In genomic region chr3:53656328-53656877, GRCm38 (mm10) we compare ENCODE assay signal across 9 mouse cellular contexts. TPM values are rescaled to one million over a fixed set of nuclear protein-coding genes. Genes with fewer than 3 reads are reported as not detected.
DNase-seq lines count a peak whose midpoint lies in the region; ATAC-seq and TF ChIP-seq lines count a peak whose summit lies in the region.
"Had no signal": no experiment of that assay in that cellular context is flagged by ENCODE, and none has a peak within 500 bp of the region (broad histone marks: within the 10 kb centered on the region; RNA-seq: fewer than 3 reads in every experiment).

No protein-coding gene starts in this region.

- peak overlapping the region; percentile 64 to 75 for H3K4me3 ChIP-seq in ES-E14 (ENCODE audit: insufficient read depth in 1 of 2, low read depth in 1 of 2, low read length in 2 of 2, poor library complexity in 1 of 2, severe bottlenecking in 1 of 2)
- peak overlapping the region; percentile 52 for H3K4me3 ChIP-seq in forebrain, embryonic 14.5 days (ENCODE audit: low read depth, low read length)
- H3K4me3 ChIP-seq in liver, embryonic 11.5 days (ENCODE audit: low read depth, low read length): peak overlapping the region; percentile 47
- peak overlapping the region; percentile 52 for H3K4me3 ChIP-seq in neural tube, embryonic 14.5 days (ENCODE audit: low read depth, low read length)

- H3K4me1 ChIP-seq in ES-E14 (ENCODE audit: control insufficient read depth in 2 of 2, insufficient read depth in 2 of 2, low read length in 2 of 2, poor library complexity in 1 of 2): no peaks in the 10 kb centered on the region
- H3K4me1 ChIP-seq in forebrain, embryonic 14.5 days (ENCODE audit: control insufficient read depth, insufficient read depth, low read length): peaks cover 12% of the 10 kb centered on the region
- no peaks in the 10 kb centered on the region for H3K4me1 ChIP-seq in liver, embryonic 11.5 days (replicated peaks; ENCODE audit: control insufficient read depth, insufficient read depth, low read length)
- peaks cover 18% of the 10 kb centered on the region for H3K4me1 ChIP-seq in neural tube, embryonic 14.5 days (ENCODE audit: control insufficient read depth, insufficient read depth, low read length)

- H3K4me2 ChIP-seq in forebrain, embryonic 14.5 days (ENCODE audit: low read length): peak overlapping the region; percentile 100
- peak overlapping the region; percentile 71 for H3K4me2 ChIP-seq in liver, embryonic 11.5 days
- peak overlapping the region; percentile 100 for H3K4me2 ChIP-seq in neural tube, embryonic 14.5 days (ENCODE audit: low read depth, low read length)

- under 1% methylated on average over 42 of the region's 42 CpGs for WGBS in forebrain, embryonic 14.5 days
- WGBS in liver, embryonic 11.5 days: 3% methylated on average over 42 of the region's 42 CpGs
- under 1% methylated on average over 42 of the region's 42 CpGs for WGBS in neural tube, embryonic 14.5 days

- DNase-seq in gastrocnemius, postnatal 25 days: peak; percentile 5
- no peak for DNase-seq in gastrocnemius, adult 8-10 months (ENCODE audit: low spot score in 2 of 2)
- DNase-seq in ES-E14 (ENCODE audit: low read depth, low spot score): no peak
- DNase-seq in forebrain, embryonic 14.5 days (ENCODE audit: low spot score): no peak
- no peak for DNase-seq in liver, embryonic 11.5 days (ENCODE audit: low spot score)
- DNase-seq in urinary bladder, postnatal 36 days (ENCODE audit: low spot score in 2 of 2): no peak
- DNase-seq in frontal cortex, postnatal 36 days (ENCODE audit: low spot score in 2 of 2): no peak

- in situ Hi-C loops in ES-E14 (cut with MboI; ENCODE audit: low sequenced_read_pairs in 2 of 2, unreplicated experiment in 2 of 2): no loop called here

- H3K36me3 ChIP-seq in ES-E14 (ENCODE audit: control insufficient read depth, insufficient read depth, low read length, poor library complexity, severe bottlenecking): peaks cover 6% of the 10 kb centered on the region; the same call in 1 of the 2 replicates
- H3K36me3 ChIP-seq in forebrain, embryonic 14.5 days (ENCODE audit: control insufficient read depth, insufficient read depth, low read length): no peaks in the 10 kb centered on the region
- H3K36me3 ChIP-seq in liver, embryonic 11.5 days (ENCODE audit: control insufficient read depth, insufficient read depth, low read length): peaks cover 6% of the 10 kb centered on the region; the same call in 1 of the 2 replicates
- H3K36me3 ChIP-seq in neural tube, embryonic 14.5 days (ENCODE audit: control insufficient read depth, insufficient read depth, low read length): no peaks in the 10 kb centered on the region

- no peak overlapping the region for H3K27ac ChIP-seq in ES-E14 (ENCODE audit: insufficient read depth, low read depth, low read length, poor library complexity, severe bottlenecking)
- H3K27ac ChIP-seq in forebrain, embryonic 14.5 days (ENCODE audit: low read depth, low read length): no peak overlapping the region
- H3K27ac ChIP-seq in liver, embryonic 11.5 days (ENCODE audit: low read depth, low read length): no peak overlapping the region
- H3K27ac ChIP-seq in neural tube, embryonic 14.5 days (ENCODE audit: low read depth, low read length): no peak overlapping the region

- H3K9me3 ChIP-seq in ES-E14 (ENCODE audit: control insufficient read depth, insufficient read depth, low read depth, low read length): no peaks in the 10 kb centered on the region
- H3K9me3 ChIP-seq in forebrain, embryonic 14.5 days (replicated peaks; ENCODE audit: control insufficient read depth, low read length): peaks cover 5% of the 10 kb centered on the region; the same call in 1 of the 2 replicates
- H3K9me3 ChIP-seq in liver, embryonic 11.5 days (ENCODE audit: control insufficient read depth, low read length): peaks cover 10% of the 10 kb centered on the region; the same call in 1 of the 2 replicates
- H3K9me3 ChIP-seq in neural tube, embryonic 14.5 days (ENCODE audit: control insufficient read depth, low read length): no peaks in the 10 kb centered on the region

- peak overlapping the region; percentile 42; the same call in 1 of the 2 replicates for H3K9ac ChIP-seq in ES-E14 (ENCODE audit: insufficient read depth, low read depth, low read length, poor library complexity, severe bottlenecking)
- H3K9ac ChIP-seq in forebrain, embryonic 14.5 days (ENCODE audit: low read length): peak overlapping the region; percentile 68
- no peak overlapping the region for H3K9ac ChIP-seq in liver, embryonic 11.5 days (ENCODE audit: low read depth, low read length)
- H3K9ac ChIP-seq in neural tube, embryonic 14.5 days (replicated peaks; ENCODE audit: low read depth, low read length): peak overlapping the region; percentile 59

- peaks cover 11% of the 10 kb centered on the region; the same call in 1 of the 2 replicates for H3K27me3 ChIP-seq in forebrain, embryonic 14.5 days (replicated peaks; ENCODE audit: control insufficient read depth, insufficient read depth, low read length)
- peaks cover 38% of the 10 kb centered on the region for H3K27me3 ChIP-seq in liver, embryonic 11.5 days (replicated peaks; ENCODE audit: control insufficient read depth, insufficient read depth, low read length)
- H3K27me3 ChIP-seq in neural tube, embryonic 14.5 days (ENCODE audit: control insufficient read depth, insufficient read depth, low read length): peaks cover 14% of the 10 kb centered on the region

- peak; percentile 38 for ATAC-seq in forebrain, embryonic 14.5 days
- no peak for ATAC-seq in liver, embryonic 11.5 days (replicated peaks; ENCODE audit: low FRiP score)
- ATAC-seq in neural tube, embryonic 14.5 days (ENCODE audit: low read depth): peak; percentile 62

TF ChIP-seq in ES-E14, 5 proteins besides CTCF, POLR2A, EP300 and RAD21:
- no peak for TF ChIP-seq ZC3H11A (IDR thresholded peaks at IDR 0.05; ENCODE audit: borderline replicate concordance, low read depth, low read length)

RNA-seq across cellular contexts. Expression of gene Frem2, which starts 0.8 kb away (rescaled TPM):
- 1 to 10 TPM; 1.6 to 3.8 TPM for total RNA-seq in gastrocnemius, postnatal 25 days (2021)
- total RNA-seq in gastrocnemius, adult 8-10 months (2022): 1 to 10 TPM in 2 of 4 experiments, under 1 TPM in 2; 0.80 to 1.9 (median 1.1) TPM
- total RNA-seq in ES-E14 (2012; rRNA removed): 7.9 and 21.1 TPM in 2 replicates
- 1.0 and 1.3 TPM in 2 replicates for polyA plus RNA-seq in forebrain, embryonic 14.5 days (2014; fragmentation: Nextera tagmentation; extraction: Ambion mirVana)
- 2.7 and 3.6 TPM in 2 replicates for polyA plus RNA-seq in liver, embryonic 11.5 days (2014; fragmentation: Nextera tagmentation; extraction: Ambion mirVana)
- polyA plus RNA-seq in neural tube, embryonic 14.5 days (2014; fragmentation: Nextera tagmentation; extraction: Ambion mirVana): 1.6 and 2.0 TPM in 2 replicates
- total RNA-seq: hematopoietic stem cell, adult 5-6 weeks had no signal
